Mouse (Mus musculus): ENCODE results near the gene Ptrh1. TPM values are rescaled to one million over a fixed set of nuclear protein-coding genes. Genes with fewer than 3 reads are reported as not detected.

Gene Ptrh1
- polyA plus RNA-seq, 1 experiment from 2014 or later, result 4.1 TPM

Other genes starting within 250 kb of the Ptrh1 start
- gene Fam102a, start 240.5 kb upstream of the Ptrh1 start, polyA plus RNA-seq (2015; fragmentation: Nextera tagmentation; extraction: Ambion mirVana), result 5.6 and 7.3 TPM in 2 replicates
- gene Dpm2, start 204.9 kb upstream of the Ptrh1 start, polyA plus RNA-seq (2015; fragmentation: Nextera tagmentation; extraction: Ambion mirVana), result 133 and 147 TPM in 2 replicates
- gene Pip5kl1, start 201.0 kb upstream of the Ptrh1 start, polyA plus RNA-seq (2015; fragmentation: Nextera tagmentation; extraction: Ambion mirVana), result 4.8 TPM in 2 replicates
- gene 9430097D07Rik, start 200.1 kb upstream of the Ptrh1 start, polyA plus RNA-seq (2015; fragmentation: Nextera tagmentation; extraction: Ambion mirVana), result 0.34 and 0.55 TPM in 2 replicates
- 15.2 and 16.3 TPM in 2 replicates for gene St6galnac4, start 188.7 kb upstream of the Ptrh1 start, polyA plus RNA-seq (2015; fragmentation: Nextera tagmentation; extraction: Ambion mirVana)
- gene St6galnac6, start 176.1 kb upstream of the Ptrh1 start, polyA plus RNA-seq (2015; fragmentation: Nextera tagmentation; extraction: Ambion mirVana), result 10.1 and 11.3 TPM in 2 replicates
- gene Ak1, start 154.0 kb upstream of the Ptrh1 start, polyA plus RNA-seq (2015; fragmentation: Nextera tagmentation; extraction: Ambion mirVana), result 62.5 and 62.9 TPM in 2 replicates
- gene Eng, start 129.2 kb upstream of the Ptrh1 start, polyA plus RNA-seq (2015; fragmentation: Nextera tagmentation; extraction: Ambion mirVana), result 22.0 and 24.8 TPM in 2 replicates
- 16.5 and 16.6 TPM in 2 replicates for gene Fpgs, start 71.6 kb upstream of the Ptrh1 start, polyA plus RNA-seq (2015; fragmentation: Nextera tagmentation; extraction: Ambion mirVana)
- 78.5 and 84.5 TPM in 2 replicates for gene Cdk9, start 62.7 kb upstream of the Ptrh1 start, polyA plus RNA-seq (2015; fragmentation: Nextera tagmentation; extraction: Ambion mirVana)
- 37.8 and 40.7 TPM in 2 replicates for gene Sh2d3c, start 54.7 kb upstream of the Ptrh1 start, polyA plus RNA-seq (2015; fragmentation: Nextera tagmentation; extraction: Ambion mirVana)
- gene 6330409D20Rik, start 34.8 kb upstream of the Ptrh1 start, polyA plus RNA-seq (2015; fragmentation: Nextera tagmentation; extraction: Ambion mirVana), result 3.9 TPM in 2 replicates
- gene Tor2a, start 18.6 kb upstream of the Ptrh1 start, polyA plus RNA-seq (2015; fragmentation: Nextera tagmentation; extraction: Ambion mirVana), result 48.0 and 52.6 TPM in 2 replicates
- 0.35 and 0.52 TPM in 2 replicates for gene Ttc16, start 153 bp upstream of the Ptrh1 start, polyA plus RNA-seq (2015; fragmentation: Nextera tagmentation; extraction: Ambion mirVana)
- 0.46 and 2.0 TPM in 2 replicates for gene Cfap157, start 8.6 kb downstream of the Ptrh1 start, polyA plus RNA-seq (2015; fragmentation: Nextera tagmentation; extraction: Ambion mirVana)
- 165 and 168 TPM in 2 replicates for gene Stxbp1, start 71.5 kb downstream of the Ptrh1 start, polyA plus RNA-seq (2015; fragmentation: Nextera tagmentation; extraction: Ambion mirVana)
- gene Fam129b, start 100.3 kb downstream of the Ptrh1 start, polyA plus RNA-seq (2015; fragmentation: Nextera tagmentation; extraction: Ambion mirVana), result 20.9 and 27.5 TPM in 2 replicates
- 88.9 and 96.0 TPM in 2 replicates for gene Rpl12, start 185.8 kb downstream of the Ptrh1 start, polyA plus RNA-seq (2015; fragmentation: Nextera tagmentation; extraction: Ambion mirVana)
- 18.1 and 21.1 TPM in 2 replicates for gene Lrsam1, start 185.8 kb downstream of the Ptrh1 start, polyA plus RNA-seq (2015; fragmentation: Nextera tagmentation; extraction: Ambion mirVana)
- gene Slc2a8, start 206.3 kb downstream of the Ptrh1 start, polyA plus RNA-seq (2015; fragmentation: Nextera tagmentation; extraction: Ambion mirVana), result 19.2 and 20.6 TPM in 2 replicates